Mouse (Mus musculus) CH12.LX (cell line): ENCODE measurements at regions not wholly inside any gene's neighbourhood (a gene's known extent, or its start where the extent isn't known, plus 50 kb on each side); places are given as distances from the start of the nearest gene placed in this dataset.
A peak's percentile ranks its signal among the peaks of the same experiment; 100 is the strongest.

ENCODE experiments used
- DNase-seq: peaks from one replicate; pipeline ENCODE4 v3.0.0-alpha.2; 2013; ENCODE audit errors: extremely low read depth
- H3K27ac ChIP-seq: 2 replicates; pipeline ENCODE4 v1.5.1; 2012; ENCODE audit warnings: low read depth, mild to moderate bottlenecking, control low read depth, moderate library complexity; ENCODE audit not compliant: insufficient read depth
- H3K27me3 ChIP-seq: replicated peaks from 2 replicates; pipeline ENCODE3; 2012; ENCODE audit warnings: inconsistent platforms
- H3K36me3 ChIP-seq, 2 experiments: replicated peaks in 1 of 2; 2 replicates each; pipeline versions ENCODE3 to v1.6.1; 2012; ENCODE audit warnings: inconsistent platforms in 1 of 2, low read length in 1 of 2, mild to moderate bottlenecking in 1 of 2, mixed read lengths in 1 of 2, moderate library complexity in 1 of 2; ENCODE audit not compliant: control insufficient read depth in 1 of 2, insufficient read depth in 1 of 2
- H3K4me1 ChIP-seq, 2 experiments: 2 replicates each; pipeline ENCODE4 v1.6.1; 2012; ENCODE audit warnings: inconsistent platforms in 1 of 2, moderate library complexity in 1 of 2; ENCODE audit not compliant: insufficient read depth in 2 of 2, control insufficient read depth in 1 of 2
- H3K4me2 ChIP-seq: 2 replicates; pipeline ENCODE4 v1.6.1; 2012; ENCODE audit warnings: low read depth, mild to moderate bottlenecking, control low read depth; ENCODE audit not compliant: poor library complexity, insufficient read depth, severe bottlenecking
- H3K4me3 ChIP-seq, 3 experiments: fragments of 150-350 bp in 1 of 3; sonication (generic) in 1 of 3; replicated peaks in 1 of 3; 2 replicates each; pipeline versions ENCODE3 to v1.5.1; 2011 to 2012; ENCODE audit warnings: low read depth in 2 of 3, low read length in 2 of 3, mild to moderate bottlenecking in 2 of 3, moderate library complexity in 2 of 3, control low read depth in 1 of 3, improper control_type of control experiment in 1 of 3, inconsistent platforms in 1 of 3, mixed read lengths in 1 of 3; ENCODE audit not compliant: poor library complexity in 1 of 3
- H3K79me2 ChIP-seq: replicated peaks from 2 replicates; pipeline ENCODE4 v1.6.1; 2012; ENCODE audit warnings: mild to moderate bottlenecking, moderate library complexity; ENCODE audit not compliant: control insufficient read depth, poor library complexity, insufficient read depth, severe bottlenecking; ENCODE audit errors: extremely low read depth
- H3K9ac ChIP-seq: 2 replicates; pipeline ENCODE4 v1.6.1; 2012; ENCODE audit warnings: low read depth, mild to moderate bottlenecking, control low read depth, moderate library complexity; ENCODE audit not compliant: insufficient read depth
- H3K9me3 ChIP-seq: replicated peaks from 2 replicates; pipeline ENCODE3; 2012; ENCODE audit warnings: low read length, inconsistent platforms, mixed read lengths
- BHLHE40 ChIP-seq: IDR thresholded peaks from 2 replicates; pipeline ENCODE4 v1.6.1; 2011; ENCODE audit warnings: mild to moderate bottlenecking, low read depth, low read length, improper control_type of control experiment
- CTCF ChIP-seq, 2 experiments: IDR thresholded peaks in 1 of 2; conservative IDR thresholded peaks in 1 of 2; 2 replicates each; pipeline ENCODE4 v1.5.1; 2011 to 2012; ENCODE audit warnings: low read depth in 2 of 2, low read length in 2 of 2, improper control_type of control experiment in 1 of 2, inconsistent platforms in 1 of 2, mild to moderate bottlenecking in 1 of 2, moderate library complexity in 1 of 2
- EP300 ChIP-seq: IDR thresholded peaks from 2 replicates; pipeline ENCODE4 v1.6.1; 2011; ENCODE audit warnings: low read length, improper control_type of control experiment
- MXI1 ChIP-seq: IDR thresholded peaks from 2 replicates; pipeline ENCODE4 v1.6.1; 2011; ENCODE audit warnings: mild to moderate bottlenecking, low read depth, low read length, improper control_type of control experiment
- MYC ChIP-seq: IDR thresholded peaks from 2 replicates; pipeline ENCODE4 v1.6.1; 2011; ENCODE audit warnings: low read depth, mild to moderate bottlenecking, improper control_type of control experiment, low read length
- PAX5 ChIP-seq: IDR thresholded peaks from 2 replicates; pipeline ENCODE4 v1.6.1; 2012; ENCODE audit warnings: low read length, inconsistent platforms, mixed read lengths
- POLR2A ChIP-seq: IDR thresholded peaks from 2 replicates; pipeline ENCODE4 v1.6.1; 2011; ENCODE audit warnings: low read depth, mild to moderate bottlenecking, improper control_type of control experiment, low read length
- RAD21 ChIP-seq: IDR thresholded peaks from 2 replicates; pipeline ENCODE4 v1.6.1; 2011; ENCODE audit warnings: low read depth, mild to moderate bottlenecking, low read length, improper control_type of control experiment, moderate library complexity
- RCOR1 ChIP-seq: conservative IDR thresholded peaks from 2 replicates; pipeline ENCODE4 v1.6.1; 2012; ENCODE audit warnings: low read depth, mild to moderate bottlenecking, inconsistent platforms, low read length, improper control_type of control experiment
- SMC3 ChIP-seq: IDR thresholded peaks from 2 replicates; pipeline ENCODE4 v1.6.1; 2011; ENCODE audit warnings: low read depth, low read length, improper control_type of control experiment
- TCF12 ChIP-seq: IDR thresholded peaks from 2 replicates; pipeline ENCODE4 v1.6.1; 2014; ENCODE audit warnings: low read depth, mild to moderate bottlenecking, inconsistent platforms, low read length, improper control_type of control experiment
- UBTF ChIP-seq: IDR thresholded peaks from 2 replicates; pipeline ENCODE4 v1.6.1; 2012; ENCODE audit warnings: low read depth, mild to moderate bottlenecking, inconsistent platforms, low read length, improper control_type of control experiment, moderate library complexity
- USF2 ChIP-seq: conservative IDR thresholded peaks from 2 replicates; pipeline ENCODE4 v1.6.1; 2011; ENCODE audit warnings: low read depth, low read length, improper control_type of control experiment
- ZKSCAN1 ChIP-seq: IDR thresholded peaks from 2 replicates; pipeline ENCODE4 v1.6.1; 2012; ENCODE audit warnings: low read depth, inconsistent platforms, low read length, improper control_type of control experiment, borderline replicate concordance
- ZMIZ1 ChIP-seq: IDR thresholded peaks from 2 replicates; pipeline ENCODE4 v1.6.1; 2012; ENCODE audit warnings: low read depth, mild to moderate bottlenecking, inconsistent platforms, low read length, improper control_type of control experiment
- ZNF384 ChIP-seq: IDR thresholded peaks from 2 replicates; pipeline ENCODE4 v1.6.1; 2012; ENCODE audit warnings: low read depth, low read length, improper control_type of control experiment, inconsistent platforms
- dilution Hi-C: fragments of 300-500 bp; cut with MboI; formaldehyde crosslinking; loops from 2 replicates; pipeline ENCODE4 v1.14.3; 2020; ENCODE audit warnings: low sequenced_read_pairs; ENCODE audit not compliant: extremely low pct_unique_long_range_greater_than_20kb, extremely low pct_ligation_motif_present
- in situ Hi-C: fragments of 300-500 bp; cut with MboI; formaldehyde crosslinking; loops from 3 replicates; pipeline ENCODE4 v1.14.3; 2019; ENCODE audit warnings: low sequenced_read_pairs, low pct_ligation_motif_present, low pct_unique_long_range_greater_than_20kb, mixed read lengths

- peak overlapping the region; percentile 38; the same call in 1 of the 2 replicates for H3K4me2 ChIP-seq
- DNase-seq, result no peak
- H3K27me3 ChIP-seq, result no peaks in the 10 kb centered on the region
- in situ Hi-C loops, result no loop called here
- H3K79me2 ChIP-seq, result no peaks in the 10 kb centered on the region
- TF ChIP-seq SMC3, result no peak
- TF ChIP-seq MXI1, result no peak
- TF ChIP-seq UBTF, result no peak
- no peak for TF ChIP-seq MYC
- TF ChIP-seq RAD21, result no peak
- TF ChIP-seq BHLHE40, result no peak
- TF ChIP-seq POLR2A, result no peak
- no peak for TF ChIP-seq EP300
- no peak for TF ChIP-seq TCF12
- no peak for TF ChIP-seq ZMIZ1
- no peak for TF ChIP-seq ZNF384
- no peak for TF ChIP-seq ZKSCAN1
- no peak for TF ChIP-seq PAX5
- H3K4me3 ChIP-seq, result no peak overlapping the region
- dilution Hi-C loops, result no loop called here
- H3K27ac ChIP-seq, result no peak overlapping the region
- no peaks in the 10 kb centered on the region for H3K9me3 ChIP-seq
- H3K9ac ChIP-seq, result no peak overlapping the region
- no peaks in the 10 kb centered on the region for H3K4me1 ChIP-seq
- no peaks in the 10 kb centered on the region for H3K36me3 ChIP-seq
These were observed 59.9 kb upstream of the S1pr1 start for GRCm38 (mm10) chr3:115774723-115775122.

GRCm38 (mm10) chr3:115779144-115779890 is 64.4 kb upstream of the S1pr1 start:
- Histone ChIP-seq H3K4me1 (no peaks in the 10 kb centered on the region), H3K27me3 (no peaks in the 10 kb centered on the region), H3K4me3 (no peak overlapping the region), H3K4me2 (no peak overlapping the region), H3K36me3 (no peaks in the 10 kb centered on the region), H3K9me3 (no peaks in the 10 kb centered on the region), H3K79me2 (no peaks in the 10 kb centered on the region), H3K9ac (no peak overlapping the region), H3K27ac (no peak overlapping the region)
- in situ Hi-C loops (no loop called here), dilution Hi-C loops (no loop called here)
- DNase-seq, result no peak
- TF ChIP-seq RCOR1 (no peak), UBTF (no peak), CTCF (conservative IDR thresholded peaks at IDR 0.05 in 1 of 2, IDR thresholded peaks at IDR 0.05 in 1 of 2; ENCODE audit: low read depth in 2 of 2, low read length in 2 of 2) (peak in 1 of 2 experiments; percentile 11; a peak in 1 of 4 replicates), USF2 (no peak)
